Mouse (Mus musculus): Measurements from ENCODE around the gene Rhpn2. TPM values are rescaled to one million over a fixed set of nuclear protein-coding genes. Genes with fewer than 3 reads are reported as not detected.
"Not testable (repeated sequence)": the region's sequence is repeated elsewhere in the genome, so short reads cannot be mapped to it uniquely, and the experiment has no call there.

Gene Rhpn2
- total RNA-seq (2017): 0.46 TPM in 1 of 2 replicates, not detected in the other

- peak; percentile 84 for ATAC-seq (replicated peaks; ENCODE audit: low read depth, poor library complexity, severe bottlenecking)
Observed at GRCm38 (mm10) chr7:35333692-35334526, at the start of gene Rhpn2. Gene Rhpn2, plus strand, starts transcription at chr7:35334170.

GRCm38 (mm10) chr7:35293464-35293863, 40.5 kb upstream of the Rhpn2 start:
- no peak for ATAC-seq (replicated peaks; ENCODE audit: low read depth, poor library complexity, severe bottlenecking)

GRCm38 (mm10) chr7:35295631-35296030, 38.3 kb upstream of the Rhpn2 start:
- no peak for ATAC-seq (replicated peaks; ENCODE audit: low read depth, poor library complexity, severe bottlenecking)

GRCm38 (mm10) chr7:35297886-35298285, 36.1 kb upstream of the Rhpn2 start:
- no peak for ATAC-seq (replicated peaks; ENCODE audit: low read depth, poor library complexity, severe bottlenecking)

GRCm38 (mm10) chr7:35299656-35300055, 34.3 kb upstream of the Rhpn2 start:
- ATAC-seq (replicated peaks; ENCODE audit: low read depth, poor library complexity, severe bottlenecking): no peak

- no peak for ATAC-seq (replicated peaks; ENCODE audit: low read depth, poor library complexity, severe bottlenecking)
Observed at GRCm38 (mm10) chr7:35300792-35301191, 33.2 kb upstream of the Rhpn2 start.

- ATAC-seq (replicated peaks; ENCODE audit: low read depth, poor library complexity, severe bottlenecking): no peak
Observed at GRCm38 (mm10) chr7:35311214-35311613, 22.8 kb upstream of the Rhpn2 start.

- no peak for ATAC-seq (replicated peaks; ENCODE audit: low read depth, poor library complexity, severe bottlenecking)
Observed at GRCm38 (mm10) chr7:35314156-35314555, 19.8 kb upstream of the Rhpn2 start.

- peak; percentile 95 for ATAC-seq (replicated peaks; ENCODE audit: low read depth, poor library complexity, severe bottlenecking)
Observed at GRCm38 (mm10) chr7:35317729-35318609, 16.0 kb upstream of the Rhpn2 start, which contains the start of gene Gpatch1. Gene Gpatch1, minus strand, starts transcription at chr7:35318440.

GRCm38 (mm10) chr7:35319221-35319620, 14.7 kb upstream of the Rhpn2 start:
- not testable (repeated sequence) for ATAC-seq (replicated peaks; ENCODE audit: low read depth, poor library complexity, severe bottlenecking)

GRCm38 (mm10) chr7:35319755-35320154, 14.2 kb upstream of the Rhpn2 start:
- no peak for ATAC-seq (replicated peaks; ENCODE audit: low read depth, poor library complexity, severe bottlenecking)

- no peak for ATAC-seq (replicated peaks; ENCODE audit: low read depth, poor library complexity, severe bottlenecking)
Observed at GRCm38 (mm10) chr7:35322161-35322560, 11.8 kb upstream of the Rhpn2 start.

GRCm38 (mm10) chr7:35322732-35323420, 11.1 kb upstream of the Rhpn2 start:
- no peak for ATAC-seq (replicated peaks; ENCODE audit: low read depth, poor library complexity, severe bottlenecking)

- ATAC-seq (replicated peaks; ENCODE audit: low read depth, poor library complexity, severe bottlenecking): no peak
Observed at GRCm38 (mm10) chr7:35331590-35331989, 2.4 kb upstream of the Rhpn2 start.

- ATAC-seq (replicated peaks; ENCODE audit: low read depth, poor library complexity, severe bottlenecking): peak; percentile 17
Observed at GRCm38 (mm10) chr7:35333231-35333651, 729 bp upstream of the Rhpn2 start.

GRCm38 (mm10) chr7:35334527-35335452, 820 bp downstream of the Rhpn2 start:
- peak; percentile 31 for ATAC-seq (replicated peaks; ENCODE audit: low read depth, poor library complexity, severe bottlenecking)

- ATAC-seq (replicated peaks; ENCODE audit: low read depth, poor library complexity, severe bottlenecking): no peak
Observed at GRCm38 (mm10) chr7:35340196-35340595, 6.2 kb downstream of the Rhpn2 start.

- ATAC-seq (replicated peaks; ENCODE audit: low read depth, poor library complexity, severe bottlenecking): no peak
Observed at GRCm38 (mm10) chr7:35341282-35341681, 7.3 kb downstream of the Rhpn2 start.

GRCm38 (mm10) chr7:35342498-35342897, 8.5 kb downstream of the Rhpn2 start:
- no peak for ATAC-seq (replicated peaks; ENCODE audit: low read depth, poor library complexity, severe bottlenecking)

Measured in common myeloid progenitor, adult 5-6 weeks (primary cell).